Mouse (Mus musculus): ENCODE measurements around the gene Cdh18. TPM values are rescaled to one million over a fixed set of nuclear protein-coding genes. Genes with fewer than 3 reads are reported as not detected.
A peak's percentile ranks its signal among the peaks of the same experiment; 100 is the strongest.

Gene Cdh18
- total RNA-seq, 2 experiments from 2014 or later: 0.99 to 1.00 TPM

- no peak for DNase-seq
Measured at GRCm38 (mm10) chr15:23457401-23457800, 908.6 kb downstream of the Cdh18 start.

- DNase-seq: no peak
Measured at GRCm38 (mm10) chr15:23470527-23471475, 922.0 kb downstream of the Cdh18 start.

GRCm38 (mm10) chr15:23486306-23486705 lies 937.5 kb downstream of the Cdh18 start:
- peak; percentile 39 for DNase-seq

GRCm38 (mm10) chr15:23506480-23506879 lies 957.7 kb downstream of the Cdh18 start:
- no peak for DNase-seq

- DNase-seq: no peak
Measured at GRCm38 (mm10) chr15:23509694-23510093, 960.9 kb downstream of the Cdh18 start.

- DNase-seq: no peak
Measured at GRCm38 (mm10) chr15:23515786-23516185, 967.0 kb downstream of the Cdh18 start.

- no peak for DNase-seq
Measured at GRCm38 (mm10) chr15:23518079-23518478, 969.3 kb downstream of the Cdh18 start.

Measured in adrenal gland, postnatal 10 days (tissue).